Mouse (Mus musculus) heart, adult 2 months (tissue): Measurements from ENCODE around the gene Chac1. TPM values are rescaled to one million over a fixed set of nuclear protein-coding genes. Genes with fewer than 3 reads are reported as not detected.

Experiments used
- DNase-seq, 2 experiments: peaks; one replicate each; pipeline ENCODE4 v3.0.0; 2021
- H3K27ac ChIP-seq: fragments of 200-600 bp; 2 replicates; pipeline ENCODE4 v1.8.1; 2022
- H3K27me3 ChIP-seq: fragments of 200-500 bp; 2 replicates; pipeline ENCODE4 v1.6.1; 2012; ENCODE audit warnings: mild to moderate bottlenecking, low read length, inconsistent platforms, mixed read lengths; ENCODE audit not compliant: control insufficient read depth, insufficient read depth
- H3K36me3 ChIP-seq: fragments of 200-500 bp; 2 replicates; pipeline ENCODE4 v1.6.1; 2012; ENCODE audit warnings: low read length, inconsistent platforms; ENCODE audit not compliant: control insufficient read depth, insufficient read depth
- H3K4me1 ChIP-seq: fragments of 200-500 bp; 2 replicates; pipeline ENCODE4 v1.6.1; 2011; ENCODE audit warnings: low read length; ENCODE audit not compliant: control insufficient read depth, insufficient read depth
- H3K4me3 ChIP-seq: fragments of 200-600 bp; 2 replicates; pipeline ENCODE4 v1.8.1; 2022
- H3K79me2 ChIP-seq: fragments of 200-500 bp; replicated peaks from 2 replicates; pipeline ENCODE4 v1.6.1; 2012; ENCODE audit warnings: mild to moderate bottlenecking, inconsistent platforms, low read length, moderate library complexity, mixed read lengths; ENCODE audit not compliant: control insufficient read depth, insufficient read depth
- H3K9ac ChIP-seq: fragments of 200-500 bp; 2 replicates; pipeline ENCODE4 v1.6.1; 2012; ENCODE audit warnings: low read depth, mild to moderate bottlenecking, control low read depth, inconsistent platforms, low read length, mixed read lengths
- CTCF ChIP-seq: fragments of 200-600 bp; IDR thresholded peaks from 2 replicates; pipeline ENCODE4 v1.8.1; 2022; ENCODE audit warnings: antibody characterized with exemption, mild to moderate bottlenecking, moderate library complexity
- EP300 ChIP-seq: fragments of 200-500 bp; IDR thresholded peaks from 2 replicates; pipeline ENCODE4 v1.6.1; 2011; ENCODE audit warnings: low read depth, low read length, control low read depth; ENCODE audit not compliant: insufficient read depth
- POLR2A ChIP-seq: fragments of 200-500 bp; IDR thresholded peaks from 2 replicates; pipeline ENCODE4 v1.6.1; 2011; ENCODE audit warnings: mild to moderate bottlenecking, low read depth, low read length, control low read depth; ENCODE audit not compliant: insufficient read depth
- WGBS: fragments of 180-500 bp; shearing (Covaris S2); methylation state at CpG from one replicate; pipeline ENCODE4 v1.1.7; 2018; 5-methylcytosine and 5-hydroxymethylcytosine counted together
- intact Hi-C: fragments of 180-260 bp; cut with DNase I; formaldehyde crosslinking; loops from one replicate; pipeline ENCODE4 v1.15.1; 2025
- polyA plus RNA-seq: library from polyadenylated mRNA; depleted of rRNA; stranded (reverse); fragments of >200 nt; gene quantifications from 2 replicates; pipeline ENCODE4 v1.2.3, GENCODE M21; 2012
- total RNA-seq, 2 experiments: library from RNA; stranded (reverse); gene quantifications; 2 replicates each; pipeline ENCODE4 v1.2.3; 2021

Gene Chac1
- total and polyA plus RNA-seq, 3 experiments, result 5.6 to 13.7 (median 8.1) TPM

DNA sequence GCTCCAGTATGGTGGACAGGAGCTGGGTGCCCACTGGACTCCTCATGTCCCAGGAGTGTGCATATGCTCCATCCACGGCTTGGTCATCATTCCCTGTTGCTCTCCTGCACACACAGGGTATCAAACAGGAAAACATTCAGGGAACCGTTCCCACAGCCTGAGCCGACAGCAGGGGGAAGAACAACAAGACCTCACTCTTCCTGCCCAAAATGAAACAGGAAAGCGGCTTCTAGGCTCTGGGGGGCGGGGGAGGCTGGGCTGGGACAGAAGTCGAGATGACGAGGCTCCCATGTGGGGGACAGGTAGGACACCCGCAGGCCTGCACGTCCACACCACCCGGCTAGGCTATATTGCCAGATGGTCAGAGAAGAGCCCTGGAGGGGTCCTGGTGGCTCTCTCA, 14.6 kb upstream of the Chac1 start:
- peaks cover 9% of the 10 kb centered on the region for H3K4me1 ChIP-seq
- H3K27ac ChIP-seq, result peak overlapping the region; percentile 90
- WGBS, result 51% methylated on average over 10 of the region's 10 CpGs
- H3K9ac ChIP-seq, result peak overlapping the region; percentile 13
- no peaks in the 10 kb centered on the region for H3K27me3 ChIP-seq
- peak; percentile 45; the same call in 1 of the 2 replicates for TF ChIP-seq POLR2A
- peak; percentile 89 for TF ChIP-seq EP300
- 0 out of 2 replicates have a peak, but pooled peaks have one; percentile 5 for TF ChIP-seq CTCF
- H3K79me2 ChIP-seq, result no peaks in the 10 kb centered on the region
- peak; percentile 61 to 67 for DNase-seq
- H3K36me3 ChIP-seq, result peaks cover 11% of the 10 kb centered on the region
- intact Hi-C loops, result loop anchor here (1.0 to 2.0 kb wide), 3 partner anchors 9 to 75 kb away; no protein-coding TSS in a partner anchor
- H3K4me3 ChIP-seq, result peak overlapping the region; percentile 23

DNA sequence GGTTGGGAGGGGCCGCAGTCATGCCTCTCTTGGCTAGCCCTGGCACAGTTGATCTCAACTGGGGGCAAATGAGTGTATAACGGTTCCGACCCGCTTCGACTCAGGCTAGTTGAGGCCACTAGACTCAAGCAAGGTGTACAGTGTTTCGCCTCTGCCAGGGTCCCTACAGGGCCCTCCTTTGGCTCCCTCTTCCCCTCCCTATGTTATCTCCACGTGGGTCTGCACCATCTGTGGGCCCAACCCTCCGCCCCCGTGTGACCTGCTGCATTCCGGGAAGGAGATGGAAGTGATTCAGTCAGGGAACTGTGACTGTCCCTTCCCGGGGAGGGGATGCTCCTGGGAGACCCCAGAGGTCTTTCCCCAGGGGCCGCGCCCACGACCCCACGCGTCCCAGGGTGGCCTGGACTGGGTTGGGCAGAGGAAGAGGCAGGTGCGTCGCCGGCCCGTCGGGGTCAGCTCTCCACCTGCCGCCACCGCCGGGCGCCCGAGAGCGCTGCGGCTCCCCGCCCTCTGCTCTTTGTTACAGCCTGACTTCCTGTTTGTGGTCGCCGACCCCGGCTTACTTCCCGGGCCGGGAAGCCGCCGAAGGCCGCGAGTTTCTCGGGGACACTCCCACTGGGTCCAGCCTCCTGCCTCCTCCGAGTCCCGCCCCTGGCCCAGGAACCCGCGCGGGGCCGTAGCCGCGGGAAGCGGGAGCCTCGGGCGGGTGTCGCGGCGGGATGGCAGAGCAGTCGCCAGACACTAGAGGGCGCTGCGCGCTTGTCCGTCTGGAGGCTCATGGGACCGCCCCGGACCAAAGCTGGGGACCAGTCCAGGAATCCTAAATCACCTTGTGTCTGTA, 13.4 kb upstream of the Chac1 start:
- peak; percentile 94 to 96 for DNase-seq
- WGBS, result 5% methylated on average over 60 of the region's 60 CpGs
- Histone ChIP-seq H3K27ac (peak overlapping the region; percentile 90), H3K36me3 (peaks cover 11% of the 10 kb centered on the region), H3K9ac (peak overlapping the region; percentile 62), H3K4me3 (peak overlapping the region; percentile 51), H3K27me3 (no peaks in the 10 kb centered on the region), H3K79me2 (no peaks in the 10 kb centered on the region), H3K4me1 (peaks cover 9% of the 10 kb centered on the region)
- peak; percentile 51; the same call in 1 of the 2 replicates for TF ChIP-seq POLR2A
- TF ChIP-seq EP300, result peak; percentile 54; the same call in 1 of the 2 replicates
- peak; percentile 100; the same call in 1 of the 2 replicates for TF ChIP-seq CTCF
- intact Hi-C loops, result loop anchor here (1.0 to 2.0 kb wide), 3 partner anchors 23 to 77 kb away; no protein-coding TSS in a partner anchor

DNA sequence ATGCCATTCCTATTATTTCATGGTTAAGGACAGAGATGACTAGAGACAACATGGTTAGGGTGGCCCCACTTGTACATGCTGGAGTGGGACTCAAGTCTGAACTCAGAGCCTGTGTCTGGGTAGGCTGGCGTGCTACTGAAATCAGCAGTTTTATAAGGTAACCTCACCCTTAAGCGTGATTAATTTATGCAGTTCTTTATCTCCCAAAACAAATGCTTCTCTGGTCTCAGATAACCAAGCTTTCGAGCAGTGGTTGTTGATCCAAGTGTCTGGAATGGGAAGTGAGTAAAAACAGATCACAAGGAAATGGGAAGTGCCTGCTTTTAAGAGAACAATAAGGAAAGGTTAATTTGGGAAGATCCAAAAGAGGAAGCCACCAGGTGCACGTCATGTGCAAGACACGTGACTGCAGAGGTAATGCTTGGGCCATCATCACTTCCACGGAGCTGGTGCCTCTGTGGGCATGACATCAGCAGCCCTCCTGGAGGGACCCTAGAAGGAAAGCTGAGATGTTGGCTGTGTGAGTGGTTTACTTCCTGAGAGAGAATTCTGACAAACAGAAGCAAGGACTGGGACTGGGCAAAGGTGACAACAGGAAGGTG, 6.4 kb upstream of the Chac1 start:
- Histone ChIP-seq H3K4me1 (peaks cover 4% of the 10 kb centered on the region), H3K36me3 (no peaks in the 10 kb centered on the region), H3K9ac (no peak overlapping the region), H3K27ac (peak overlapping the region; percentile 49), H3K79me2 (no peaks in the 10 kb centered on the region), H3K4me3 (no peak overlapping the region), H3K27me3 (no peaks in the 10 kb centered on the region)
- intact Hi-C loops, result loop anchor here (5.0 kb wide), 1 partner anchor 33 kb away; no protein-coding TSS in a partner anchor
- DNase-seq, result no peak
- TF ChIP-seq EP300 (no peak), CTCF (no peak), POLR2A (no peak)
- 31% methylated on average over 6 of the region's 6 CpGs for WGBS

GRCm38 (mm10) chr2:119353707-119354106, 2.7 kb downstream of the Chac1 start:
- Histone ChIP-seq H3K36me3 (no peaks in the 10 kb centered on the region), H3K79me2 (no peaks in the 10 kb centered on the region), H3K27me3 (no peaks in the 10 kb centered on the region), H3K27ac (no peak overlapping the region), H3K9ac (no peak overlapping the region), H3K4me1 (peaks cover 4% of the 10 kb centered on the region), H3K4me3 (no peak overlapping the region)
- intact Hi-C loops, result no loop called here
- no peak for TF ChIP-seq EP300
- no peak for TF ChIP-seq POLR2A
- TF ChIP-seq CTCF, result no peak
- DNase-seq, result no peak
- WGBS, result 91% methylated on average over 8 of the region's 8 CpGs

- Histone ChIP-seq H3K27me3 (no peaks in the 10 kb centered on the region), H3K4me1 (peaks cover 4% of the 10 kb centered on the region), H3K4me3 (no peak overlapping the region), H3K79me2 (no peaks in the 10 kb centered on the region), H3K9ac (no peak overlapping the region), H3K27ac (peak overlapping the region; percentile 84), H3K36me3 (no peaks in the 10 kb centered on the region)
- TF ChIP-seq EP300 (peak; percentile 99), CTCF (no peak)
- peak; percentile 61 to 86 for DNase-seq
- 42% methylated on average over 3 of the region's 3 CpGs for WGBS
- intact Hi-C loops, result no loop called here
These were observed 4.1 kb downstream of the Chac1 start for GRCm38 (mm10) chr2:119355089-119355488.

- H3K79me2 ChIP-seq, result no peaks in the 10 kb centered on the region
- no peak overlapping the region for H3K4me3 ChIP-seq
- TF ChIP-seq CTCF (peak; percentile 47), POLR2A (peak; percentile 25; the same call in 1 of the 2 replicates), EP300 (peak; percentile 97)
- WGBS, result 33% methylated on average over 7 of the region's 7 CpGs
- intact Hi-C loops, result no loop called here
- no peaks in the 10 kb centered on the region for H3K27me3 ChIP-seq
- no peaks in the 10 kb centered on the region for H3K36me3 ChIP-seq
- DNase-seq, result peak; percentile 64 to 83
- peaks cover 1% of the 10 kb centered on the region for H3K4me1 ChIP-seq
- H3K27ac ChIP-seq, result peak overlapping the region; percentile 83
- no peak overlapping the region for H3K9ac ChIP-seq
These were observed 4.6 kb downstream of the Chac1 start for GRCm38 (mm10) chr2:119355651-119356050.
